Mouse (Mus musculus): Measurements from ENCODE around the gene Fzd5.

Gene Fzd5

DNA sequence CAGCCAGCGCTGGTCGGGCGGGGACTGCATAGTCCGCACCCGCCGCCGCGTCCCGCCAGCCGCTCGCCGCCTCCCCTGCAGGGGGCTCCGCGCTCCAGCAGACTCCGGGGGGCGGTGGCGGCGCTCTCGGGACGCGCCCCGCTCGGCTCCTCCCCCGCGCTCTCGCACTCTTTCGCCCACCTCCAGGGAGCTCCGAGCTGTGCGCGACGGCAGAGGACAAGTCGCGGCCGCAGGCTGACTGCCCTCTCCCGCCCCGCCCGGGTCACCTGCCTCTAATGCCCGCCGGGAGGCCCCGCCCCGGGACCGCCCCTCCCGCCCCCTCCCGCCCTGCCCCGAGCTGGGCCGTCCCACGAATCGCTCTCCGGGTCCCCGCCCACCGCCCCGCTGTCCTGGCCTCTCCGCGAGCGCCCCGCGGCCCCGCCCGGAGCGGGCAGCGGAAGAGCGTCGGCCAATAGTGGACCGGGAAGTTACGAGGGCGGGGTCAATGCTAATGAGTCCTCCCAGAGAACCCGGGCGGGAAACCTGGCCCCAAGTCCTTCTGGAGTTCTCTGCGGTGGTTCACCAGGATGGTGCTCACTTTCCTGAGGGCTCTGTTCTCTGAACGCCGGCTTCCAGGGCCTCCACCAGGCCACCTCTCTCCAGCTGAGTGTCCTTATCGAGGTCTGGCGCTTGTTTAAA is at the start of gene Fzd5:
Gene Fzd5 (minus strand): TSS at position 250 of the 678 bp plus-strand sequence.
- CTCF ChIA-PET: interaction anchor here (0.5 kb wide), 1 partner anchor 17 kb away, joined by 5 read pairs; no protein-coding TSS in a partner anchor

GRCm38 (mm10) chr1:64779863-64780262 is 42.3 kb upstream of the Fzd5 start:
- CTCF ChIA-PET: interaction anchor here (0.6 kb wide), 1 partner anchor 56 kb away, joined by 3 read pairs; no protein-coding TSS in a partner anchor

- CTCF ChIA-PET: interaction anchor here (0.6 kb wide), 1 partner anchor 57 kb away, joined by 3 read pairs; no protein-coding TSS in a partner anchor
Observed at GRCm38 (mm10) chr1:64779415-64779814, 41.9 kb upstream of the Fzd5 start.

GRCm38 (mm10) chr1:64773305-64773704 is 35.8 kb upstream of the Fzd5 start:
- CTCF ChIA-PET: no interaction called here

GRCm38 (mm10) chr1:64770169-64770568 is 32.6 kb upstream of the Fzd5 start:
- CTCF ChIA-PET: no interaction called here

DNA sequence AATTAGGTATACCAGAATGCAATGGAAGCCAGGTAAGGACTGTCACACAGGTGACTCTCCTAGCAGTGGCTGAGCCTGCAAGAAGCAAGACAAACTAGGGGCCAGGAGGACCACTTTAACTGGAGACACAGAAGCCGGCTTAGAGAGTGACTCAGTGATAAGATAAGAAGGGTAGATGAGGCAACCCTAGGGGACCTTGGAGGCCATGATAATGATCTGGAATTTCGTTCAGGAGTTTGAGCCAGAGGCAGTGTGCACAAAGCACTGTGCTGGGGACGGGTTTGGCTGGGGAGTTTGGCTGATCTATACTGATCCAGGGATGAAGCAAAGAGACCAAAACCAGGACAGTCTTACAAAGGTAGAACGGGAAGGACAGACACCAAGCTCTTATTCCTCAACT is 24.1 kb upstream of the Fzd5 start:
- CTCF ChIA-PET: no interaction called here

- CTCF ChIA-PET: no interaction called here
Observed at GRCm38 (mm10) chr1:64757766-64758165, 20.2 kb upstream of the Fzd5 start.

GRCm38 (mm10) chr1:64757254-64757653 is 19.7 kb upstream of the Fzd5 start:
- CTCF ChIA-PET: no interaction called here

- CTCF ChIA-PET: interaction anchor here (0.7 kb wide), 1 partner anchor 1556 kb away, joined by 5 read pairs; no protein-coding TSS in a partner anchor
Observed at GRCm38 (mm10) chr1:64756640-64757030, 19.1 kb upstream of the Fzd5 start.

DNA sequence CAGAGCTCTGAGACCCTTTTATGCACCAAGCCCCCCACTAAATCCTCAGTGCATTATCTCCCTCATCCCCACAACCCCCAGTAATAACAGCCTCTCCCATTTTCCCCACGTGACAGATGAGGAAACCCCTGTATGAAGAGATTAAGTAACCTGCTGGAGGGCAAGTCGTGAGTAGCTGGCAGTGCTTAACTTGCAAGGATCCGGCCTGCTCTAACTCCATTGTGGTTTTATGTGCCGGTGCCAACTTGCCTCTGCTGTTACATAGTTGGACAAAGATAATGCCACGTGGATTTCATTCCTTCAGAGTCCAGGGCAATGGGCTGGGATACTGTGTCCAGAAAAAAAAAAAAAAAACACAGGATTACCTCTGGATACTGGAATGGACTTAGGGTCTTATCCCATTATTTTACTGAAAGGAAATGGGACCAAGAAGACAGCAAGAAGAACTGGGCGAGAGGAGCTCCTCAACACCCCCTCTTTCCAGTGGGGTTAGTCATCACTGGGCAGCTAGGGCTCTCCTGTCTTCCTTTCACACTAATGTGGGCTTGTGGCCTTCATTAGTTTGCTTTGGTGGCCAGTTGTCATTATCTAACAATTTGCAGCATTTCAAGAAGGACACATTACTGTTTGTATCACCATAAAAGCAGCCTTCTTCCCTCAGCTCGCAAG is 18.6 kb upstream of the Fzd5 start:
- CTCF ChIA-PET: interaction anchor here (0.6 to 0.7 kb wide), 4 partner anchors 143 to 1556 kb away, joined by 3 to 12 read pairs (median 8); no protein-coding TSS in a partner anchor

DNA sequence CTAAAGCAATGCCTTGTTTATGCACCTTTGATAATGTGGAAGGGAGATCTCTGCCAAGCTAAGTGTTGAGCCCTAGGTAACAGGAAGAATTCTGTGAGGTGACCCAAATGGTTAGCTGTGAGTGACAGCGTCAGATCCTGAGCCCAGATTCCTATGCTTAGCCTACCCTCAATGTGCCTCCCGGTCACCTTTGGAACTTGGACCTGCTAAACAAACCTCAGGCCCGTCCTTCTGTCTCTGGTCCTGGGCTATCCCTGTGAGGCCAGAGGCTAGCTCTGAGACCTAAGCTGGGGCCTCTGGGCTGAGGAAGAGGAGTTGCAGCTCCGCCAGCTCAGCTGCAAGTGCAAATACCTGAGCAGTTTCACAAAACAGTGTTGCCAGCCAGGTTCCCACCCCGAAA is 17.1 kb upstream of the Fzd5 start:
- CTCF ChIA-PET: no interaction called here

DNA sequence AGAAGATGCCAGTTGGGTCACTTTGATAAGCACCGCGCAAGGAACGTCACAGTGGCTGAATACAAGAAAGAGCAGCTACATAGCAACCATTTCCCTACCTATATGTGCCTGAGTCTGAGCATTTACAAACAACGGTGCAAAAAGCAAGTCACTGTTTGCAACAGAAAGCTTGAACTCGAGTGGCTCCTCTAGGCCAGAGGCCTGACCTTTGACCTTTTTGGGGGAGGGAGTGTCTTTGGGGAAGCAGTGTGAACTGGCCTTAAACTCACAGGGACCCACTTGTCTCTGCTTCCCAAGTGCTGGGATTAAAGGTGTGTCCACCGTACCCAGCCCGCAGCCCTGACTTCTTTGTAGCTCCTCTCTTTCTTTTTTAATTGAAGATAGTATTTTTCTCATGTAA is 16.1 kb upstream of the Fzd5 start:
- CTCF ChIA-PET: no interaction called here

DNA sequence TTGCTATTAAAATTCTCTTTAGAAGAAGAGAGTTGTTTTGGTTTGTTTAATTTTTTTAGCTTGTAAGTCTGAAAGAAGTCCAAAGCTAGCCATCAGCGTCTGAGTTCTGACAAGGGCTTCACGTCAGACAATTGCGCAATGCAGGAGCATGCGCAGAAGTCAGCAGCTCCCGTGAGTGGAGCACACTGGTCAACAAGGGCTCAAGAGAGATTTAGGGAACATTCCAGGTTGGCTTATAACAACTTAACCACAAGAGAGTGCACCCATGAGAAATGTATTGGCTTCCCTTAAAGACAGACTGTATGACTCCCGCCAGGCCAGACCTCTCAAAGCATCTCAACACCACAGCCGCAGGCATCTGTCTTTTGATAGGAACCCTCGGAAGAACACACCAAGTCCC is 15.6 kb upstream of the Fzd5 start:
- CTCF ChIA-PET: no interaction called here

DNA sequence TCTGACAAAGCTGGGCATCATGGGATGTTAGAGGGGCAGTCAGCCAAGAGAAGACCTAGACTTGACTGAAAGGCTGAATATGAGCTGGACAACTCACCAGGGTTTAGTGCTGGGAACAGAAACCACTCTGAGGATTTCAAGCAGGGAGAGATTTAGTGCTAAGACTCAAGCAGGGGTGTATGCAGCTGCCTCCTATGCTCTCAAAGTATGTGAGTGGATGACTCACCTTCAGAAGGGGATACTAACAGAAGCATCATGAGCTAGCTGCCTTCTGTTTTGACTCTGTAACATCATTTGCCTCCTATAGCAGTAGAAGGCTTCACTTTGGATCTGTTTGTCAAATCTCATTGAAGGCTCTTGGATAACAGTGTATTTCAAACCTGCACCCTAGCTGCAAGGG is 7.1 kb upstream of the Fzd5 start:
- CTCF ChIA-PET: no interaction called here

GRCm38 (mm10) chr1:64742741-64743408 is 5.3 kb upstream of the Fzd5 start:
- CTCF ChIA-PET: no interaction called here

- CTCF ChIA-PET: no interaction called here
Observed at GRCm38 (mm10) chr1:64738661-64739082, 1.1 kb upstream of the Fzd5 start.

GRCm38 (mm10) chr1:64738180-64738555 is 617 bp upstream of the Fzd5 start:
- CTCF ChIA-PET: interaction anchor here (0.5 kb wide), 1 partner anchor 18 kb away, joined by 5 read pairs; no protein-coding TSS in a partner anchor

DNA sequence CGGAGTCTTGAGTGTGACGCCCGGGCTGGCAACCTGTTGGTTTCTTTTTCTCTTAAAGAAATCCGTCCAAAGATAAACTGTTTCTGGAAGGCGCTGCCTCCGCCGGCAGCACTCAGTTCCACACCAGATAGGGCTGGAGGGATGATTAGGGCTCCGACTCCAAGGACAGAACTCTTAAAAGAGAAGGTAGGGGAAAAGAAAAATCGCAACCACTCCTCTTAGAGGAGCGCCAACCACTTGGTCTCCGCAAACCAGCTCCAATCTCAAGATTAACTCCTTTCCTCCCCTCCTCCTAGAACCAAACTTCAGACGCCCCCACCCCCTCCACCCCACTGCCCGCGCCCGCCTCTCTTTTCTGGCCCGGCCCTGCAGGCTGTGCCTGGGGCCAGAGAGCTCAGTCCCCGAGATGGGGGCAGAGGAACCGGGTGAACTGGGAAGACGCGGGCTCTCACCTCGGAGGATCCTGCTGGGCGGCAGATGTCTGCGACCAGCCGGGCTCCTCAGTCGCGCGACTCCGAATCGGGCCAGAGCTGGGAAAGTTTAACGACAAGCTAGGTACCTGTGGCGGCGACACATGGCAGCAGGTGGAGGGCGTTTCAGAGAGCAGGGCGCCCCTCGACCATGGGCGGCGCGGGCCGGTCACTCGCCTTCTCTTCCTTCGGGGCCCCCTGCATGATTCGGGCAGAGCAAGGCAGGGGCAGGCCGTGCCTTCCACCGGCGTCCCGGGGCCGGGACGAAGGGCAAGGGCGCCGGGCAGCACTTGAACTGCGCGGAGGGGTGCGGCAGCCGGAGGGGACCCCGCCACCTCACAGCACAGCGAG is 660 bp downstream of the Fzd5 start:
- CTCF ChIA-PET: interaction anchor here (0.6 kb wide), 1 partner anchor 132 kb away, joined by 3 read pairs; no protein-coding TSS in a partner anchor

GRCm38 (mm10) chr1:64735781-64736680 is 1.5 kb downstream of the Fzd5 start:
- CTCF ChIA-PET: interaction anchor here (0.6 kb wide), 1 partner anchor 133 kb away, joined by 3 read pairs; no protein-coding TSS in a partner anchor
